8 mouse cellular contexts compared by ENCODE assay signal in the genomic region with DNA sequence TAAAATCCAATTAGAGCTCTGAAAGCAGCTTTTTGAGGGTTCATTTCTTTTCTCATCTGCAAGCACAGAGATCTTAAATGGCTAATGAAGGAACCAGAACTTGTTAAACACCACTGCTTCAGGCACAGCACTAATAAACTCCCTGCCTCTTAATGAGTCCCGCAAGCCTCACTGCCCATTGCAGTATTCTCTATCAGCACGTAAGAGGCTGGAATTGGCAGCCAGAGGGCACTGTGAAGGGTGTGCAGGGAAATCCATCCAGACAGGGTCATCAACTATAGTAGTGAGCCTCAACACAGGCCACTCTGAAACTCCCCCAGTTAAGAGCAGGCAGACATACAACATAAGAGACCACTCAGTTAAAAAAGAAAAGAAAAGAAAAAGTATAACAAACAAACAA. TPM values are rescaled to one million over a fixed set of nuclear protein-coding genes. Genes with fewer than 3 reads are reported as not detected.
DNase-seq lines count a peak whose midpoint lies in the region; ATAC-seq and TF ChIP-seq lines count a peak whose summit lies in the region.

No protein-coding gene starts in this region.

- H3K4me1 ChIP-seq in embryonic facial prominence, embryonic 13.5 days: peaks cover 12% of the 10 kb centered on the region
- peaks cover 31% of the 10 kb centered on the region for H3K4me1 ChIP-seq in liver, adult 2 months (ENCODE audit: control insufficient read depth, insufficient read depth, low read length)

- H3K4me2 ChIP-seq in embryonic facial prominence, embryonic 13.5 days: peak overlapping the region; percentile 100; the same call in 1 of the 2 replicates

- no peak overlapping the region for H3K9ac ChIP-seq in embryonic facial prominence, embryonic 13.5 days
- H3K9ac ChIP-seq in liver, adult 2 months (ENCODE audit: low read depth, low read length): peak overlapping the region; percentile 50; the same call in 1 of the 2 replicates

- no peaks in the 10 kb centered on the region for H3K27me3 ChIP-seq in C2C12 (ENCODE audit: control insufficient read depth, insufficient read depth, insufficient read length)
- peaks cover 8% of the 10 kb centered on the region; the same call in 1 of the 2 replicates for H3K27me3 ChIP-seq in embryonic facial prominence, embryonic 13.5 days
- H3K27me3 ChIP-seq in liver, adult 2 months (ENCODE audit: control insufficient read depth, insufficient read depth, low read length): no peaks in the 10 kb centered on the region

- ATAC-seq in embryonic facial prominence, embryonic 13.5 days (ENCODE audit: insufficient number of reproducible peaks, insufficient read depth, low FRiP score, low TSS enrichment, low read depth): no peak
- no peak for ATAC-seq in monocyte, adult 5-6 weeks (replicated peaks; ENCODE audit: insufficient number of reproducible peaks, low FRiP score, low TSS enrichment, poor library complexity, severe bottlenecking)

- peaks cover 3% of the 10 kb centered on the region for H3K36me3 ChIP-seq in C2C12 (ENCODE audit: control insufficient read depth, insufficient read depth)
- no peaks in the 10 kb centered on the region for H3K36me3 ChIP-seq in embryonic facial prominence, embryonic 13.5 days
- no peaks in the 10 kb centered on the region; the same call in 1 of the 2 replicates for H3K36me3 ChIP-seq in liver, adult 2 months (ENCODE audit: control insufficient read depth, insufficient read depth, low read length)

- H3K79me2 ChIP-seq in C2C12 (ENCODE audit: control insufficient read depth, insufficient read depth): peaks cover 55% of the 10 kb centered on the region
- peaks cover 31% of the 10 kb centered on the region for H3K79me2 ChIP-seq in liver, adult 2 months (ENCODE audit: control insufficient read depth, insufficient read depth, low read length)

- H3ac ChIP-seq in C2C12 (ENCODE audit: control insufficient read depth, insufficient read length, low read depth): no peak overlapping the region

- DNase-seq in gastrocnemius, adult 18-20 months (ENCODE audit: low spot score): peak; percentile 49
- no peak for DNase-seq in gastrocnemius, postnatal 10 days
- peak; percentile 62 for DNase-seq in liver, adult 2 months (ENCODE audit: extremely low read depth, low read depth, low spot score)
- no peak for DNase-seq in urinary bladder, adult 2 months (ENCODE audit: low spot score)
- no peak for DNase-seq in spleen, postnatal 14 days (ENCODE audit: low spot score in 2 of 2)

- WGBS in embryonic facial prominence, embryonic 13.5 days: 20% methylated on average over 2 of the region's 2 CpGs
- 13% methylated on average over 2 of the region's 2 CpGs for WGBS in liver, adult 2 months

- no peak overlapping the region for H3K27ac ChIP-seq in embryonic facial prominence, embryonic 13.5 days
- no peak overlapping the region; the same call in 1 of the 2 replicates for H3K27ac ChIP-seq in liver, adult 2 months (replicated peaks; ENCODE audit: insufficient read depth, low read depth, low read length)

- H3K4me3 ChIP-seq in C2C12 (ENCODE audit: insufficient read depth, poor library complexity, severe bottlenecking): no peak overlapping the region
- no peak overlapping the region for H3K4me3 ChIP-seq in embryonic facial prominence, embryonic 13.5 days
- peak overlapping the region; percentile 25; the same call in 1 of the 2 replicates for H3K4me3 ChIP-seq in liver, adult 2 months (ENCODE audit: insufficient read depth, low read depth, low read length)

- no peaks in the 10 kb centered on the region for H3K9me3 ChIP-seq in embryonic facial prominence, embryonic 13.5 days

- peak; percentile 24 for TF ChIP-seq CTCF in C2C12 (IDR thresholded peaks at IDR 0.05; ENCODE audit: control insufficient read depth, insufficient read depth, insufficient read length)
- peak; percentile 68; the same call in 1 of the 2 replicates for TF ChIP-seq CTCF in liver, adult 2 months (IDR thresholded peaks at IDR 0.05; ENCODE audit: low read depth, low read length)

- H3K79me3 ChIP-seq in C2C12 (ENCODE audit: low read depth): peaks cover 16% of the 10 kb centered on the region

- no peak for TF ChIP-seq POLR2A in liver, adult 2 months (IDR thresholded peaks at IDR 0.05; ENCODE audit: extremely low read depth, insufficient read depth, low read length)

TF ChIP-seq in C2C12, 6 proteins besides CTCF, POLR2A, EP300 and RAD21:
- TF ChIP-seq FOSL1 (IDR thresholded peaks at IDR 0.05; ENCODE audit: insufficient read depth, low read length, poor library complexity, severe bottlenecking): no peak
- no peak for TF ChIP-seq MYOG (IDR thresholded peaks at IDR 0.05; ENCODE audit: control insufficient read depth, extremely low read depth, insufficient read length)
- no peak for TF ChIP-seq MAX (IDR thresholded peaks at IDR 0.05)
- TF ChIP-seq MYOD1 (IDR thresholded peaks at IDR 0.05; ENCODE audit: control insufficient read depth, insufficient read length, low read depth): no peak
- no peak for TF ChIP-seq CEBPB (IDR thresholded peaks at IDR 0.05; ENCODE audit: low read depth)
TF ChIP-seq in C2C12: peak in this region for 0.

RNA-seq across cellular contexts. Expression of gene Slc25a33, which starts 1.7 kb away (rescaled TPM):
- 10 to 100 TPM; 10.8 to 14.4 TPM for total RNA-seq in gastrocnemius, adult 18-20 months (2021)
- total RNA-seq in gastrocnemius, postnatal 10 days (2021): 1 to 10 TPM; 7.2 to 9.5 TPM
- polyA plus RNA-seq in C2C12 (2012; fragmentation: generic; extraction: Trizol): 10.2 TPM
- polyA plus RNA-seq in embryonic facial prominence, embryonic 13.5 days (2015; fragmentation: Nextera tagmentation; extraction: Ambion mirVana): 12.3 and 13.2 TPM in 2 replicates
- total RNA-seq in liver, adult 2 months (2014; rRNA removed): 14.3 and 21.5 TPM in 2 replicates
- polyA plus RNA-seq in liver, adult 2 months (2012; rRNA removed): 11.0 and 12.7 TPM in 2 replicates
- polyA plus RNA-seq in urinary bladder, adult 2 months (2012; rRNA removed): 13.5 and 14.5 TPM in 2 replicates
- total RNA-seq in monocyte, adult 5-6 weeks (2017): 9.8 to 16.9 TPM (median 13.1 TPM) in 3 replicates

RNA-seq across cellular contexts. Expression of gene Tmem201, which starts 34.5 kb away (rescaled TPM):
- total RNA-seq in gastrocnemius, adult 18-20 months (2021): 10 to 100 TPM; 44.9 to 46.7 TPM
- 10 to 100 TPM; 49.7 to 52.2 TPM for total RNA-seq in gastrocnemius, postnatal 10 days (2021)
- 27.7 TPM for polyA plus RNA-seq in C2C12 (2012; fragmentation: generic; extraction: Trizol)
- polyA plus RNA-seq in embryonic facial prominence, embryonic 13.5 days (2015; fragmentation: Nextera tagmentation; extraction: Ambion mirVana): 31.8 and 33.7 TPM in 2 replicates
- total RNA-seq in liver, adult 2 months (2014; rRNA removed): 6.5 and 8.2 TPM in 2 replicates
- polyA plus RNA-seq in liver, adult 2 months (2012; rRNA removed): 23.4 and 25.2 TPM in 2 replicates
- 21.6 and 24.0 TPM in 2 replicates for polyA plus RNA-seq in urinary bladder, adult 2 months (2012; rRNA removed)
- total RNA-seq in monocyte, adult 5-6 weeks (2017): 2.9 to 5.3 TPM (median 3.1 TPM) in 3 replicates

Comparison
In these comparisons a context has a peak if more than half of its experiments do, and no peak if none do; other contexts are left out.
1. DNase-seq: peak in gastrocnemius, adult 18-20 months (single experiment) and liver, adult 2 months (single experiment); none in gastrocnemius, postnatal 10 days (single experiment), urinary bladder, adult 2 months (single experiment) and spleen, postnatal 14 days (0 of 2).